19 mouse cellular contexts compared by ENCODE assay signal in genomic region chr6:84746193-84746846, GRCm38 (mm10).
DNase-seq lines count a peak whose midpoint lies in the region; ATAC-seq and TF ChIP-seq lines count a peak whose summit lies in the region.
"Had no signal": no experiment of that assay in that cellular context is flagged by ENCODE, and none has a peak within 500 bp of the region (broad histone marks: within the 10 kb centered on the region; RNA-seq: fewer than 3 reads in every experiment).

No protein-coding gene starts in this region.

- no peaks in the 10 kb centered on the region for H3K27me3 ChIP-seq in hindbrain, embryonic 10.5 days (ENCODE audit: insufficient read depth, poor library complexity, severe bottlenecking)
- H3K27me3 ChIP-seq in hindbrain, embryonic 16.5 days (replicated peaks; ENCODE audit: control insufficient read depth, insufficient read depth, low read length): no peaks in the 10 kb centered on the region
- H3K27me3 ChIP-seq in midbrain, embryonic 15.5 days (replicated peaks): no peaks in the 10 kb centered on the region
- H3K27me3 ChIP-seq in intestine, embryonic 15.5 days (replicated peaks): no peaks in the 10 kb centered on the region

- H3K36me3 ChIP-seq in hindbrain, embryonic 10.5 days: no peaks in the 10 kb centered on the region
- H3K36me3 ChIP-seq in hindbrain, embryonic 16.5 days (ENCODE audit: control insufficient read depth, insufficient read depth, low read length): no peaks in the 10 kb centered on the region
- no peaks in the 10 kb centered on the region for H3K36me3 ChIP-seq in midbrain, embryonic 15.5 days (replicated peaks)
- H3K36me3 ChIP-seq in intestine, embryonic 15.5 days: no peaks in the 10 kb centered on the region

- H3K9me3 ChIP-seq in hindbrain, embryonic 10.5 days: no peaks in the 10 kb centered on the region
- H3K9me3 ChIP-seq in hindbrain, embryonic 16.5 days (ENCODE audit: control insufficient read depth, low read length): no peaks in the 10 kb centered on the region
- H3K9me3 ChIP-seq in midbrain, embryonic 15.5 days: no peaks in the 10 kb centered on the region
- no peaks in the 10 kb centered on the region for H3K9me3 ChIP-seq in intestine, embryonic 15.5 days

- no peak overlapping the region for H3K4me3 ChIP-seq in layer of hippocampus, adult 2 months
- H3K4me3 ChIP-seq in hindbrain, embryonic 10.5 days: no peak overlapping the region
- no peak overlapping the region for H3K4me3 ChIP-seq in hindbrain, embryonic 16.5 days (ENCODE audit: low read length)
- H3K4me3 ChIP-seq in midbrain, embryonic 15.5 days: no peak overlapping the region
- H3K4me3 ChIP-seq in intestine, embryonic 15.5 days (replicated peaks): no peak overlapping the region
- H3K4me3 ChIP-seq: heart, adult 2 months had no signal

- no peak overlapping the region for H3K4me2 ChIP-seq in hindbrain, embryonic 16.5 days (ENCODE audit: low read length)
- no peak overlapping the region for H3K4me2 ChIP-seq in midbrain, embryonic 15.5 days
- no peak overlapping the region for H3K4me2 ChIP-seq in intestine, embryonic 15.5 days (replicated peaks)
- H3K4me2 ChIP-seq: lung, embryonic 14.5 days had no signal

- peak; percentile 76 for ATAC-seq in hindbrain, embryonic 16.5 days
- ATAC-seq in midbrain, embryonic 15.5 days (replicated peaks): peak; percentile 67
- ATAC-seq in intestine, embryonic 15.5 days: no peak
- ATAC-seq: CD4-positive, CD25-positive, alpha-beta regulatory T cell, adult 4 months; inflammation-experienced regulatory T-cells, adult 6 months had no signal

- 39% methylated on average over 5 of the region's 5 CpGs for WGBS in hindbrain, embryonic 10.5 days
- WGBS in hindbrain, embryonic 16.5 days: 40% methylated on average over 5 of the region's 5 CpGs
- 35% methylated on average over 5 of the region's 5 CpGs for WGBS in midbrain, embryonic 15.5 days
- WGBS in intestine, embryonic 15.5 days: 89% methylated on average over 5 of the region's 5 CpGs

- no peak for DNase-seq in layer of hippocampus, adult 2 months (ENCODE audit: low spot score in 2 of 2)
- DNase-seq in layer of hippocampus, postnatal 14 days (ENCODE audit: low spot score in 2 of 2): no peak
- peak; percentile 64 for DNase-seq in hindbrain, embryonic 10.5 days (ENCODE audit: low spot score)
- no peak for DNase-seq in spleen, postnatal 36 days (ENCODE audit: low spot score in 2 of 2)
- DNase-seq in urinary bladder, postnatal 10 days (ENCODE audit: low spot score): no peak
- DNase-seq: adrenal gland, postnatal 14 days; gastrocnemius, postnatal 14 days; heart, adult 2 months; kidney, adult 2 months; kidney, postnatal 14 days; lung, embryonic 14.5 days; spleen, adult 18-20 months; thymus, postnatal 25 days had no signal

- H3K4me1 ChIP-seq in hindbrain, embryonic 10.5 days (replicated peaks): peaks cover 46% of the 10 kb centered on the region
- H3K4me1 ChIP-seq in hindbrain, embryonic 16.5 days (ENCODE audit: control insufficient read depth, insufficient read depth, low read depth, low read length): 0 out of 2 replicates have a peak, but pooled peaks cover 3% of the 10 kb centered on the region
- H3K4me1 ChIP-seq in midbrain, embryonic 15.5 days: peaks cover 13% of the 10 kb centered on the region
- H3K4me1 ChIP-seq in intestine, embryonic 15.5 days (replicated peaks): no peaks in the 10 kb centered on the region

- peak overlapping the region; percentile 11; the same call in 1 of the 2 replicates for H3K27ac ChIP-seq in layer of hippocampus, adult 2 months
- peak overlapping the region; percentile 85 for H3K27ac ChIP-seq in hindbrain, embryonic 10.5 days
- peak overlapping the region; percentile 9 for H3K27ac ChIP-seq in hindbrain, embryonic 16.5 days (ENCODE audit: low read depth, low read length)
- H3K27ac ChIP-seq in midbrain, embryonic 15.5 days: no peak overlapping the region
- no peak overlapping the region for H3K27ac ChIP-seq in intestine, embryonic 15.5 days
- H3K27ac ChIP-seq: heart, adult 2 months; liver, embryonic 14.5 days had no signal

- no peak overlapping the region for H3K9ac ChIP-seq in hindbrain, embryonic 16.5 days (ENCODE audit: low read depth, low read length)
- H3K9ac ChIP-seq in midbrain, embryonic 15.5 days: no peak overlapping the region
- H3K9ac ChIP-seq in intestine, embryonic 15.5 days: no peak overlapping the region
- H3K9ac ChIP-seq: liver, embryonic 14.5 days; lung, embryonic 14.5 days had no signal

- no peak for TF ChIP-seq CTCF in layer of hippocampus, adult 2 months (conservative IDR thresholded peaks at IDR 0.05)

Comparison
In these comparisons a context has a peak if more than half of its experiments do, and no peak if none do; other contexts are left out.
1. H3K27ac ChIP-seq: peak in layer of hippocampus, adult 2 months (single experiment), hindbrain, embryonic 10.5 days (single experiment) and hindbrain, embryonic 16.5 days (single experiment); none in midbrain, embryonic 15.5 days (single experiment) and intestine, embryonic 15.5 days (single experiment).